Mouse (Mus musculus): ENCODE measurements around the gene Dgki. TPM values are rescaled to one million over a fixed set of nuclear protein-coding genes. Genes with fewer than 3 reads are reported as not detected.

The Dgki gene
- total RNA-seq, 2 experiments from 2014 or later = 80.5 to 92.6 TPM

DNA sequence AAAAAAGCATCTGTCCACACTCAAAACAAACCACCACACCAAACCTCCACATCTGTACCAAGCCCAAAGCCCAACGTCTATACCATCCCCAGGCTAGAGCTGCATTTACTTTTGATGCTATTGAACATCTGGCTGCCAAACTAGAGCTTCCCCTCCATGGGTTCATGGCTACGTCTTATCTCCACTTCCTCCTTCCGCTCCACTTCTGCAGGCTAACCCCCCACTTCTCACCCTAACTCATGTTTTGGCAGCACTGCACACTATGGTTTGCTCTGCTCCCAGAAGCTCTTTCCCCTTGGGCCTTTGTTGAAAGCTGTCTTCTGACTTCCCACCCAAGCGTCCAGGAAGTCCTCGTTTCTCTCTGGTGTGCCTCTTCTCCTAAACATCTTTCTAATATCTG is 319.5 kb downstream of the Dgki start:
- intact Hi-C loops (cut with DNase I) = no loop called here
- no peak for DNase-seq (ENCODE audit: low spot score in 2 of 2)

DNA sequence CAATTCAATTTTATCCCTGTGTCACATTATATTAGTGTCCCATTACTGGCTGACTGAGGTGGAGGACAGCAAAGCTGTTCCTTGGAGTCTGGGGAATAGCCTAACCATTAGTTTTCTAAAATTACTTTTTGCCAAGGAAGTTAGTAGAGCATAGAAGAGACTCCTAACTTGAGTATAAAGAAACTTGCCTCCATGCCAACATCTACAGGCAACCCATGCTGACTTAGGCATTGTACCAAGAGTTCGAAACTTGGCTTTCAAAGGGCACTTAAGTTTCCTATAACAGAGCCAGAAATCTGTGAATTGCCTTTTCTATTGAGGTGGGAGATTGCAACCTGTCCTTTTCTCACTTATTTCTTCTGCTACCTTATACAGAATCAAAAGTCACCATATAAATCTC is 321.8 kb downstream of the Dgki start:
- intact Hi-C loops (cut with DNase I) = no loop called here
- no peak for DNase-seq (ENCODE audit: low spot score in 2 of 2)

DNA sequence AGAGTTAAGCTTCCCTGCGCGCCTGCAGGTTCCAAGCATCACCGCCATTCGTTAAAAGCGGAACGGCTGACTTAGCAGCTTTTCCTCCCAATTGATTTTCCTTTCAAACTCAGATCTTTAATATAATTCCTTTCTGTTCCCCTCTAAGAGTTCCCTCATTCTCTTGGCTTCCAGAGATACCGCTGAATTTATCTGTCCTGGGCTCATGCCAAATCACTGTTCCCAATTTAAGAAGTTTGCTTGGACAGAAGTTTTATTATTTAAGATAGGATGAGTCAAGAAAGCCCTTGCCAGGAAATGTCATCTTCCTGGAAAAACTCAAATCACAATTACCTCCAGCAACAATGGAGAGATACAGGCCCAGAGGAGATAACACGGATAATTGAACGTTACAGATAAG is 326.9 kb downstream of the Dgki start:
- intact Hi-C loops (cut with DNase I) = no loop called here
- no peak for DNase-seq (ENCODE audit: low spot score in 2 of 2)

DNA sequence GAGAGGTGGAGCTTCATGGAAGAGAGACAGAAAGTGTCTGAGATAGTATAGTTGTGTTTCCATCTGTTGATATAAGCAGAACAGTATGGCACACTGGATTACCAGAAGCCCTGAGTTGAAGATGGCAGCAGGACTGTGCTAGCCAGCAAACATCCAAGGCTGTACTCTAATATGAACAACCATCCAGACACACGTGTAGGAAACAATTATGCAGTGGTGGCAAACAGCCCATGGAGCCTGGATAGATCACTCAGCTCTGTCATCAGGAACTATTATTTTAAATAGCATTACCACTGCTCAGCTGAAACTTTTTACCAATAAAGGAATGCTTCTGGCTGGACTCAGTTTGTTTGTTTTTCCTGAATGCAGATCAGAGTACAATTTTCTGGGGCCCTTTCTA is 327.5 kb downstream of the Dgki start:
- no peak for DNase-seq (ENCODE audit: low spot score in 2 of 2)
- intact Hi-C loops (cut with DNase I) = no loop called here

DNA sequence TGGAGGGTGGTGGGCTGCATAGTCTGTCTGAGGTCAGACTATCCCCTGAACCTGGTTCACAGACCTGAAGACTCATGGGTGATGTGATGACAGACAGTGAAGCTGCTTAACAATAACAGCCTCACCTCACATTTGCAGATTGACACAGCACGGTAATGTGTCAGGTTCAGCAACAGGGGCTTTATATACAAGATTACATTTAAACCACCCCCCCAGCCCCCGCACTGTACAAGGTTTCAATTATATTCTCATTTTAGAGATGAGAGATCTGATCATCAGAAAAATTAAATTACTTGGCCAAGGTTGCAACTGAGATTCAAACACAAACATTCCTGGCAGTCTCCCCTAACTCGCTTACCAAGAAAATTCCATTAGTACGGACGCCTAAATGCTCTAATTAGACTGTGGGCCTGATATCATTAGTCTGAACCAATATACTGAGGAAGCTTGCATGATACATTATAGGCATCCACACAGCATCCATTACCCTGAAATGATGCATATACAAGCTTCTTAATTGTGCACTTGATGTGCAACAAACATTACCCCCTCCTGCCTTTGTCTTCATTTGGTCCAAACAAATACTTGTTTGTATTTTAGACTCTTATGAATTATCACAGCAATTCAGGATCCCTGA is 330.6 kb downstream of the Dgki start:
- intact Hi-C loops (cut with DNase I) = no loop called here

DNA sequence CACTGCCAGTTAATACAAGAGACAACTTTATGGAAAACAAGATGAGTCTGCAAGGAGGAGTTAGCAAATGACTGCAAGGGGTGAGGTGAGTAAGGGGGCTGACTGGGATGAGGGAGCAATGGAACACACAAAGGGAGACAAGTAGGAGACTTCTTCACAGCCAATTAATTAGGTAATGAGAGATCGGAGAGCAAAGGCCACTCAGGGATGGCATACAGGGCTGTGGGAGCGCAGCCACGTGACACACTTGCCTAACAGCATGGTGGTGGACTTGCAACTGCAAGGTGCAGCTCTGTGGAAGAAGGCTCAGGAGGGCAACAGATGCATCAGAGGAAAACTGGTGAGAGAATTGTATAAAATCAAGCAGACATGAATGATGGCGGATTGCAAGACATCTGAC is 339.3 kb downstream of the Dgki start:
- intact Hi-C loops (cut with DNase I) = no loop called here
- no peak for DNase-seq (ENCODE audit: low spot score in 2 of 2)

More for the DNA sequence above, 330.6 kb downstream of the Dgki start:
- no peak for DNase-seq (ENCODE audit: low spot score in 2 of 2)

DNA sequence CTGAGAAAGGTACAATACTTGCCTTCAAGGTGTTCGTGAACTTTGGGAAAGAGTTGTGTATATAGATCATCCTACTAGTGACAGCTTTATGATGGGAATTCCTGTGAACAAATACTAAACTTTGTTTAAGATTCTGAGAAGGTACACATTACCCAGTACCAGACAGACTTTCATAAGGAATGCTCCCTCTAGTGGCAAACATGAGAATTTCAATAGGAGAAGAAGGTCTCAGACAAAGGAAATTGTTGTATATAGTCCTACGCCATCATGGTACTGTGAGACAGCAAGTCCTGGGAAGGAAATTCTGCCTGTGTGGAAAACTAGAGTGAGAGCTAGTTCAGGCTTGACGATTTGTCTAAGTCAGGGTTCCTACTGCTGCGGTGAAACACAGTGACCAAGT is 344.7 kb downstream of the Dgki start:
- intact Hi-C loops (cut with DNase I) = no loop called here
- DNase-seq (ENCODE audit: low spot score in 2 of 2) = no peak

DNA sequence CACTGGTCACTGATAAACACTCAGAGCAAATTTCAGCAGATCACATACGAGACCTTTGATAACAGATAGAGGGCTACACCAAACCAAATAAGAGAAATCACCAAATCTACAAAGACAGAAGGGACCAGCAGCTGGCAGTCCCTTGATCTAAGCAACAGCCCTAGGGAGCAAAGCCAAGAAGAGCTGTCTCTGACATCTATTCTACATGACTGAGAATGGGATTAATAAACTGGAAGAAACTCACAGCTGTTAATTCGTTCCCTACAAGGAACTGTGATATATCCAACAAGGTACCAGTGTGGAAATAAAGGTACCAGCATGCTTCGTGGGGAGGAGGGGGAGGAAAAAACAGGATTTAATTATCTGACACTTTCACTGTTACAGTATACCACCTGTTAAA is 349.3 kb downstream of the Dgki start:
- no peak for DNase-seq (ENCODE audit: low spot score in 2 of 2)
- intact Hi-C loops (cut with DNase I) = no loop called here

DNA sequence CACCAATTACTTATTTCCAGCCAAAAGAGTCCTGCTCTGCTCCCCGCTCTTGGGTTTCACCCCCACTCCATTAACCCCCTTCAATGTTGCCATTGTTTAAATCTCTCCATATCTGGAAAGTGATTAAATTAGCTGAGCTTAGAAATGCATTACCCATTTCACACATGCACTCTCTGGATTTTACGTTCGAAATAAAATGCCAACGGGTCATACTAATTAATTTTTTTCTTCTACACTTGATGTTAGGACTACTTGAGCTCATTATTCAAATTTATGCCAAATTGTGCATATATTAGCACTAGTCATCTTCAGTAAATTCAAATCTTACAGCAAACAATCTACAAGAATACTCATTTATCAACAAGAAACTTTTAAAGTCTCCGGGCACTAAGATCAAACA is 352.1 kb downstream of the Dgki start:
- intact Hi-C loops (cut with DNase I) = no loop called here

DNA sequence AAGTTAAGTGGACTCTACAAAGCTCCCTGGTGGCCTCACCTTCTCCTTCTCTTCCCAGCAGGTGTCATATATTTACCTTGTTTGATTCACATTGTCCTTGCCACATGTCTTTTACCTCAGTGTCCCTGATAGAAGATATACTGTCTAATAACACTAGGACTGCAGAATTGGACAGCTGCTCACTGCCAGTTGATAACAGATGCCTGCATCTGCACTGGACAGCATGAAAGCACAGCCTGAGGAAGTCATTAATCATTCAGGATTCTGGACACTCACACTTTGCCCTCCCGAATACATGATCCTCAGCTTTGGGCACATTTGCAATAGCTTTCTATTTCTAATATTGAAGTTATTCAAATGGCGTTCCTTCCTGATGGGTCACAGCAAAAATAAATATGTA is 362.5 kb downstream of the Dgki start:
- no peak for DNase-seq (ENCODE audit: low spot score in 2 of 2)

More for the DNA sequence above, 352.1 kb downstream of the Dgki start:
- no peak for DNase-seq (ENCODE audit: low spot score in 2 of 2)

DNA sequence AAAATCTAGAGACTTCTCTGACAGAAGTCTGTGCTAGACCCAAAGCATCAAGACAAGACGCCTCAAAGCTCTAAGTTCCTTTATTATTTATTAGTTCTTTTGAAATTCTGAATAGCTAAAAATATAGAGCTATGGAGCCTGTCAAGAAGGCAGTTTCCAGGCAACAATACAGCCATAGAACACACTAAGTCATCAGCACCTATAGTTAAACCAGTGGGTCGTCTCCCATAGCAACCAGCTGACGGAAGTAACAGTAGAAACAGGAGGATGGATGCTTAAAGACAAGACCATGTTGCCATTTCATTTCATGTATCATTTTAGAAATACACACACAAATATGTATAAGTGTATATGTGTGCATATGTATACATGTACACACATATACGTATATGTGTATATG is 363.2 kb downstream of the Dgki start:
- intact Hi-C loops (cut with DNase I) = no loop called here
- no peak for DNase-seq (ENCODE audit: low spot score in 2 of 2)

More for the DNA sequence above, 362.5 kb downstream of the Dgki start:
- intact Hi-C loops (cut with DNase I) = no loop called here

DNA sequence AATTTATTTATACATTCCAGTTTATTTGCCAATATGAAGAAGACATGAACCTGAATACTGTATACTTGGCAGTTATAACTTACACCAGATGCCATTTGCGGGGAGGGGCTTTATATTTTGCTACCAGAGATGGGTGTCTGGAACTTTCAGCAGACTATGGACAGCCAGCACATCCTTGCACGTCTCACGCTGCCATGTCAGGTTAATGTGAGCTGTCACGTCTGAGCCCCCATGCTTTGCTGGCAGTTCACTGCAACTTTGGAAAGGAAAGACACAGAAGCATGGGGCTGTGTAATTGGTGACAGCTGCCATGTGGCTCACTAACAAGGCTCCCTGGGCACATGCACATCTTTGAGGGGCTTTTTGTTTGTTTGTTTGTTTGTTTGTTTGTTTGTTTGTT is 368.5 kb downstream of the Dgki start:
- intact Hi-C loops (cut with DNase I) = no loop called here
- no peak for DNase-seq (ENCODE audit: low spot score in 2 of 2)

DNA sequence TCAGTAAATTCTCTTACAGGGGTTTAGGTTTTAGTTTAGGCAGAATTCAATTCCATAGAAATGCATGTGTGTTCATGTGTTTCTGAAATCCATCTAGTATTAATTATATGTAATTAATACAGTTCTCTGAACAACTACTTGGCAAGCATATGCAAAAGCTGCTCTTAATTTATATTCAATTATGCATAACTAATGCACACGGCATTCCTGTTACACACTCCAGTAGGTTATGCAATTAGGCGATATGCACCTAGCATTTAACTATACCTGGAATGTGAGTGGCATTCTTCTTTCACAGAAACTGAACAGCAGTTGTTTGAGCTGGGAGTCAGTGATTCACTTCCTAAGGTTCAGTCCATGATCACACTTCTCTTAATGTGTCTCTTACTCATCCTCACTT is 370.2 kb downstream of the Dgki start:
- no peak for DNase-seq (ENCODE audit: low spot score in 2 of 2)
- intact Hi-C loops (cut with DNase I) = no loop called here

DNA sequence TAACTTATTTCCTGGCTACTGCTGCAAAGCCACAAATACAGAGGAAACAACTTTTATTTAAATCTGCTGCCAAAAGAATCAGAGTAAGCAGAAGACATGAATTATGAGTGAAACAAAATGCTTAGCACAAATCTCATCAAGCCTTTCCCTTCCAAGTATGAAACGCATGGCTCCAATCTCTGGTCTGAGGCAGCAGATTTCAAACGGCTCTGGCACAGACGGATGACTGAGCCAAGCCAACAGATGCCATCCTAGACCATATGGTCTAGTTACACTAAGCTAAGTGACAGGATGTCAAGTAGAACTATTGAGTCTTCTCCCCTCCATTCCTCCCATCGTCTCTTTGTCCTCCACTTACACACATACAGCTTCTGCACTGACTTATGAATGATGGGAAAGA is 373.5 kb downstream of the Dgki start:
- no peak for DNase-seq (ENCODE audit: low spot score in 2 of 2)
- intact Hi-C loops (cut with DNase I) = no loop called here

DNA sequence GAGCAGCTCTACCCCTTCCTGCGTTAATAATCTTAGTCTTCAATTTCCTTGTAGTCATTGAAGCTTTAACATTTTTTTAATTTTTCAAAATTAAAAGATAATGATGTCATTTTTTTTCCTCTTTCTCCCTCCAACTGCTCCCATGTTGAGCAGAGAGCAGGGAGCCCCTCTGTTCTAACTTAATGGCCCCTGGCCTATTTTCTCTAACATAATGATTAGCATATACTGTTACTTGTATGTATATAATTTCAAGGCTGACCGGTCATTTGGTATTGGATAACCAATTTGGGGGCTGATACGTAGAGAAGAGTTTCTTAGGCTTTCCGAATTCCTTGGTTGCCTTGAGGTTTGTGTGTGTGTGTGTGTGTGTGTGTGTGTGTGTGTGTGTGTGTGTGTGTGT is 378.0 kb downstream of the Dgki start:
- DNase-seq (ENCODE audit: low spot score in 2 of 2) = no peak
- intact Hi-C loops (cut with DNase I) = no loop called here

DNA sequence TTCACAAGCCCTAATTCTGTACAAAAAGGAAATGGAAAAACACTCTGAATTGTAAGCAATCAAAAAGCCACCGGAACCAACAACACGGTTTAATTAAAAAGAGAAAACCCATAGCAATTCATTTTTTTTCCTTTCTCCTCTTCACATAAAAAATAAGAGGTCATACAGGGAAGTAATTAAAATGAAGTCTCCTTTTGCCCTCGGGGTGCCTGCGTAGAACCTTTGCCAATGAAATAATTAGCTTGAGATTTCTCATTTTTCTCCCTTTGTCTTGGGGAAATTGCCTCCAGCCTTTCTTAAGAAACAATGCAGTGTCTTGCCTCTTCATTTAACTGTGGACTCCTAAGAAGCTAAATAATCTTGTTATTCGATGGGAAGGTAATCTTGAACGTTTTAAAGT is 388.4 kb downstream of the Dgki start:
- intact Hi-C loops (cut with DNase I) = no loop called here
- DNase-seq (ENCODE audit: low spot score in 2 of 2) = no peak

DNA sequence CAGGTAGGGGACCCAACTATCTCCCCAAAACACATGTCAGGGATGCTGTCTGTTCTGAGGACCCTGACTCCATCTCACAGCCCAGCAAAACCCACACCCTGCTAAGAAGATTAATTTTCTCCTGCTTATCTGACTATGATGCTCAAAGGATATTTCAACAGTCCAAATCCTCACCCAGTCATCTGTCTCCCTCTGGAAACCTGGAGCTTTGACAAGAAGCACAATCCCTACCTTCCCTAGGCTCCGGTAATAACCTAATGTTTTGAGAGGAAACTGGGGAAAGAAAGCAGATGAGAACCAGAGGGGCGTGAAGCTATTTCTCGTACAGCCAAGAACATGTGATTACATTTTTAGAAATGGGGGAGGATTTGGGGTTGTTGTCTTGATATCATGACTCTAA is 392.8 kb downstream of the Dgki start:
- intact Hi-C loops (cut with DNase I) = no loop called here
- DNase-seq (ENCODE audit: low spot score in 2 of 2) = no peak

DNA sequence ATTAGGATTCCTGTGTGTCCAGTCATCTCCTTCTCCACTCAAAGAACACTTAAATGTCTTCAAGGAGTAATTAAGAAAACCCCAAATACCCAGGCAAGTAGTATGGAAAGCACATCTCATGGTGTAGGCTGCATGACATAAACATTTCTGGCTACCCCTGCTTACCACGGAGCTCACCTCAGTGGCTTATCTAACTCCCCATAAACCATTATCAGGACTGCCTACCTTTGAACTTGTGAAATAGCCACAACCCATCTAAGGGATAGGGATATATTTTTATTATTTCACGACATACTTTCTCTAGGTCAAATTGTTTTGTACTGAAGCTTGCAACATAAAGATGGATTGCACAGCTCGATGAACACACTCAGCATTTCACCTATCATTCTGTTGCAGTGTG is 394.0 kb downstream of the Dgki start:
- intact Hi-C loops (cut with DNase I) = loop anchor here (2.0 kb wide), 1 partner anchor 215 kb away; no protein-coding TSS in a partner anchor
- DNase-seq (ENCODE audit: low spot score in 2 of 2) = no peak

DNA sequence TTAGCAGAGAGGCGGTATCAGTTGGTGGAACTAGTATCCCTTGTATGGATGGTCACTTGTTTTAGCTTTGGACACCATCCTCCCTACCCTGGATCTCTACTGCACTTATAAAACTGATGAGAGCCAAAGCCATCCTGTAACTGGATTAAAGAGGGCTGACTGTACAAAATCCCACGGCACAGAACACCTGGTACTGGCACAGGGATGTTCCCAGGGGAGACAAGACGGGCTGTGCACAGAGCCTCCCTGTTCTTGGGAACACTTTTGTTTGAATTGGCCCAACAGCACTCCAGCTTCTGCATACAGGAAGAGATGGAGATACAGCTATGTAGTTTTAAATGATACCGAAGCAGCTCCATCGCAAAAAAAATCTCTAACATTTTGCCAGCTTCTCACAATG is 395.1 kb downstream of the Dgki start:
- intact Hi-C loops (cut with DNase I) = loop anchor here (2.0 to 5.0 kb wide), 2 partner anchors 93 to 214 kb away; partner anchors contain the start of gene Ptn
- DNase-seq (ENCODE audit: low spot score in 2 of 2) = no peak

DNA sequence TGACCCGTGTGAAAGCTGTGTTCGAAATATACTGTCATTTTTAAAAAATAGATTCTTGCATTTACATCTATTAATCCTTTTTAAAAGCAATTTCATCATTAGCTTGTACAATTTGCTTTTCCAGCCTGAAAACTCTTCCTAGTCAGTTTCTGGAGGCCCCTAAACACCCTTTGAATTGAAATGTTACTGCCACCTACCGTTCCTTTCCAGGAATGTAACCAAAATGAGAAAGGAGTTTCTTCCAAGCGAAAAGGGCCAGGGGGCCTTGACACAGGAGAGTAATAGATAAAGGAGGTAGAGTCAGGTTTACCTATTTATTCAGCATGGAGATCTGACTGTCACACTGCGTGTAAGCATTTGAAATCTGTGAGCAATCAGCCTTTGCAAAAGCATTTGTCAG is 396.2 kb downstream of the Dgki start:
- peak in 1 of 2 experiments; percentile 18 for DNase-seq (ENCODE audit: low spot score in 2 of 2)
- intact Hi-C loops (cut with DNase I) = loop anchor here (2.0 to 5.0 kb wide), 2 partner anchors 92 to 213 kb away; partner anchors contain the start of gene Ptn

DNA sequence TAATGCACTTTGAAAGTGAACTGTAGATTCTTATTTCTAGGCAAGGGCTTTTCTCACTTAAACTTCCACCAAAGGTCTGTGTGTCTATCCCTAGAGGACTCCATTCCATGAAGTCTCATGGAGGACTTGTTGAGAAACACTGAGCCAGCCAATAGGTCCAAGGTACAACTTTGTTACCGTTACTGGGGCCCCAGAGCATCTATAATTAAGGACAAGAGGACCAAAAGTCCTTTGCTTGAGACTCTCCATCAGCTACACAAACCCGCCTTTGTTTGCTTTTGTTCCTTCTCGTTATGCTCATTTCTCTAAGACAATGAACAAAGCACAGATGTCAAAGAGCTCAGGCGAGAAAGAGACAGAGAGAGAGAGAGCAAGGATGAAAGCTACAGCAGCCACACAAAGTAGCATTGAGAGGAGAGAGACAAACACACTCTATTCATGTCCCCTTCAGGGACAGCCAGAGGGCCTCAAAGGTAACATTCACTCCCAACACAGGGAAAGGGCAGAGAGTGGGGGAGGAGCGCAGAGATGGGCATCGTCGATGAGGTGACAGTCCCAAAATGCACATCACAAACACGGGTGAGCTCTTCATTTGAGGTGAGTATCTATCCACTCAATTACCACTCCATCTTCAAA is 396.7 kb downstream of the Dgki start:
- no peak for DNase-seq (ENCODE audit: low spot score in 2 of 2)
- intact Hi-C loops (cut with DNase I) = loop anchor here (5.0 kb wide), 1 partner anchor 91 kb away; the partner anchor contains the start of gene Ptn
